Mouse (Mus musculus): ENCODE results near the gene Fto. TPM values are rescaled to one million over a fixed set of nuclear protein-coding genes. Genes with fewer than 3 reads are reported as not detected.

Gene Fto
- polyA plus RNA-seq, 1 experiment from 2014 or later, result 107 TPM

- 88% methylated on average over 10 of the region's 10 CpGs for WGBS
- Histone ChIP-seq H3K4me2 (no peak overlapping the region), H3K4me3 (no peak overlapping the region), H3K9ac (no peak overlapping the region), H3K27ac (no peak overlapping the region), H3K36me3 (no peaks in the 10 kb centered on the region), H3K4me1 (peaks cover 34% of the 10 kb centered on the region), H3K9me3 (no peaks in the 10 kb centered on the region), H3K27me3 (no peaks in the 10 kb centered on the region)
- ATAC-seq (ENCODE audit: insufficient number of reproducible peaks, insufficient read depth, low FRiP score, low TSS enrichment, low read depth), result no peak
These were observed 47.5 kb downstream of the Fto start for GRCm38 (mm10) chr8:91360644-91361357.

- Histone ChIP-seq H3K9ac (no peak overlapping the region), H3K4me1 (peaks cover 39% of the 10 kb centered on the region), H3K27ac (no peak overlapping the region), H3K27me3 (no peaks in the 10 kb centered on the region), H3K4me3 (no peak overlapping the region), H3K36me3 (no peaks in the 10 kb centered on the region), H3K9me3 (no peaks in the 10 kb centered on the region), H3K4me2 (no peak overlapping the region)
- 87% methylated on average over 10 of the region's 10 CpGs for WGBS
- no peak for ATAC-seq (ENCODE audit: insufficient number of reproducible peaks, insufficient read depth, low FRiP score, low TSS enrichment, low read depth)
These were observed 50.0 kb downstream of the Fto start for GRCm38 (mm10) chr8:91363272-91363860.

GRCm38 (mm10) chr8:91364216-91364615, 50.9 kb downstream of the Fto start:
- H3K36me3 ChIP-seq, result no peaks in the 10 kb centered on the region
- no peaks in the 10 kb centered on the region for H3K9me3 ChIP-seq
- 89% methylated on average over 6 of the region's 6 CpGs for WGBS
- ATAC-seq (ENCODE audit: insufficient number of reproducible peaks, insufficient read depth, low FRiP score, low TSS enrichment, low read depth), result no peak
- H3K4me2 ChIP-seq, result no peak overlapping the region
- H3K4me3 ChIP-seq, result no peak overlapping the region
- H3K27ac ChIP-seq, result no peak overlapping the region
- no peaks in the 10 kb centered on the region for H3K27me3 ChIP-seq
- H3K4me1 ChIP-seq, result peaks cover 37% of the 10 kb centered on the region
- no peak overlapping the region for H3K9ac ChIP-seq

- H3K4me1 ChIP-seq, result peaks cover 28% of the 10 kb centered on the region
These were observed 52.5 kb downstream of the Fto start for GRCm38 (mm10) chr8:91365804-91366203.

GRCm38 (mm10) chr8:91370899-91371298, 57.6 kb downstream of the Fto start:
- H3K9me3 ChIP-seq, result no peaks in the 10 kb centered on the region
- 53% methylated on average over 12 of the region's 12 CpGs for WGBS
- no peaks in the 10 kb centered on the region for H3K36me3 ChIP-seq
- H3K4me3 ChIP-seq, result no peak overlapping the region
- H3K27me3 ChIP-seq, result no peaks in the 10 kb centered on the region
- no peak for ATAC-seq (ENCODE audit: insufficient number of reproducible peaks, insufficient read depth, low FRiP score, low TSS enrichment, low read depth)
- H3K4me2 ChIP-seq, result no peak overlapping the region
- H3K9ac ChIP-seq, result no peak overlapping the region
- peaks cover 42% of the 10 kb centered on the region for H3K4me1 ChIP-seq
- no peak overlapping the region for H3K27ac ChIP-seq

More at GRCm38 (mm10) chr8:91365804-91366203, 52.5 kb downstream of the Fto start:
- no peak for ATAC-seq (ENCODE audit: insufficient number of reproducible peaks, insufficient read depth, low FRiP score, low TSS enrichment, low read depth)
- Histone ChIP-seq H3K27me3 (no peaks in the 10 kb centered on the region), H3K4me3 (no peak overlapping the region), H3K9ac (no peak overlapping the region), H3K9me3 (no peaks in the 10 kb centered on the region), H3K36me3 (no peaks in the 10 kb centered on the region), H3K4me2 (no peak overlapping the region), H3K27ac (no peak overlapping the region)

- H3K4me3 ChIP-seq, result no peak overlapping the region
- H3K27me3 ChIP-seq, result no peaks in the 10 kb centered on the region
- no peak overlapping the region for H3K9ac ChIP-seq
- H3K27ac ChIP-seq, result no peak overlapping the region
- peaks cover 53% of the 10 kb centered on the region for H3K4me1 ChIP-seq
- no peaks in the 10 kb centered on the region for H3K9me3 ChIP-seq
- no peaks in the 10 kb centered on the region for H3K36me3 ChIP-seq
- no peak for ATAC-seq (ENCODE audit: insufficient number of reproducible peaks, insufficient read depth, low FRiP score, low TSS enrichment, low read depth)
- WGBS, result 54% methylated on average over 4 of the region's 4 CpGs
- H3K4me2 ChIP-seq, result no peak overlapping the region
These were observed 58.7 kb downstream of the Fto start for GRCm38 (mm10) chr8:91371995-91372394.

GRCm38 (mm10) chr8:91372780-91373577, 59.7 kb downstream of the Fto start:
- H3K4me1 ChIP-seq, result peaks cover 57% of the 10 kb centered on the region

GRCm38 (mm10) chr8:91375054-91375938, 62.0 kb downstream of the Fto start:
- Histone ChIP-seq H3K36me3 (no peaks in the 10 kb centered on the region), H3K4me3 (no peak overlapping the region), H3K4me1 (peaks cover 74% of the 10 kb centered on the region), H3K27ac (peak overlapping the region; percentile 55), H3K27me3 (no peaks in the 10 kb centered on the region), H3K9me3 (no peaks in the 10 kb centered on the region), H3K4me2 (peak overlapping the region; percentile 11; the same call in 1 of the 2 replicates), H3K9ac (no peak overlapping the region)
- ATAC-seq (ENCODE audit: insufficient number of reproducible peaks, insufficient read depth, low FRiP score, low TSS enrichment, low read depth), result no peak
- 31% methylated on average over 20 of the region's 20 CpGs for WGBS

More at GRCm38 (mm10) chr8:91372780-91373577, 59.7 kb downstream of the Fto start:
- WGBS, result 57% methylated on average over 9 of the region's 9 CpGs
- Histone ChIP-seq H3K9me3 (no peaks in the 10 kb centered on the region), H3K36me3 (no peaks in the 10 kb centered on the region), H3K4me3 (no peak overlapping the region), H3K4me2 (no peak overlapping the region), H3K27me3 (no peaks in the 10 kb centered on the region), H3K27ac (peak overlapping the region; percentile 8; the same call in 1 of the 2 replicates), H3K9ac (no peak overlapping the region)
- ATAC-seq (ENCODE audit: insufficient number of reproducible peaks, insufficient read depth, low FRiP score, low TSS enrichment, low read depth), result no peak

GRCm38 (mm10) chr8:91376785-91377184, 63.5 kb downstream of the Fto start:
- no peaks in the 10 kb centered on the region for H3K27me3 ChIP-seq
- no peak for ATAC-seq (ENCODE audit: insufficient number of reproducible peaks, insufficient read depth, low FRiP score, low TSS enrichment, low read depth)
- H3K36me3 ChIP-seq, result no peaks in the 10 kb centered on the region
- WGBS, result 19% methylated on average over 11 of the region's 11 CpGs
- H3K27ac ChIP-seq, result peak overlapping the region; percentile 52; the same call in 1 of the 2 replicates
- H3K4me2 ChIP-seq, result peak overlapping the region; percentile 30; the same call in 1 of the 2 replicates
- H3K9me3 ChIP-seq, result no peaks in the 10 kb centered on the region
- H3K9ac ChIP-seq, result no peak overlapping the region
- peaks cover 83% of the 10 kb centered on the region for H3K4me1 ChIP-seq
- no peak overlapping the region for H3K4me3 ChIP-seq

GRCm38 (mm10) chr8:91377275-91377674, 64.0 kb downstream of the Fto start:
- no peaks in the 10 kb centered on the region for H3K27me3 ChIP-seq
- peaks cover 83% of the 10 kb centered on the region for H3K4me1 ChIP-seq
- H3K27ac ChIP-seq, result no peak overlapping the region
- H3K4me3 ChIP-seq, result no peak overlapping the region
- H3K9ac ChIP-seq, result no peak overlapping the region
- no peak overlapping the region for H3K4me2 ChIP-seq
- no peaks in the 10 kb centered on the region for H3K36me3 ChIP-seq
- no peak for ATAC-seq (ENCODE audit: insufficient number of reproducible peaks, insufficient read depth, low FRiP score, low TSS enrichment, low read depth)
- H3K9me3 ChIP-seq, result no peaks in the 10 kb centered on the region
- 39% methylated on average over 6 of the region's 6 CpGs for WGBS
